Mouse (Mus musculus): ENCODE results near the gene Syn3.
"Not testable (repeated sequence)": the region's sequence is repeated elsewhere in the genome, so short reads cannot be mapped to it uniquely, and the experiment has no call there.

The Syn3 gene

GRCm38 (mm10) chr10:86498673-86499391 is at the start of gene Syn3:
Gene Syn3, minus strand, starts transcription at chr10:86498896.
- peak; percentile 94 for DNase-seq

- DNase-seq: not testable (repeated sequence)
Measured at GRCm38 (mm10) chr10:86526357-86526874, 27.7 kb upstream of the Syn3 start.

GRCm38 (mm10) chr10:86513801-86514200 is 15.1 kb upstream of the Syn3 start:
- no peak for DNase-seq

- DNase-seq: no peak
Measured at GRCm38 (mm10) chr10:86510941-86511340, 12.2 kb upstream of the Syn3 start.

GRCm38 (mm10) chr10:86502063-86502462 is 3.4 kb upstream of the Syn3 start:
- DNase-seq: no peak

- peak; percentile 63 for DNase-seq
Measured at GRCm38 (mm10) chr10:86498051-86498672, 534 bp downstream of the Syn3 start.

- DNase-seq: no peak
Measured at GRCm38 (mm10) chr10:86495851-86496250, 2.8 kb downstream of the Syn3 start.

- no peak for DNase-seq
Measured at GRCm38 (mm10) chr10:86493140-86493539, 5.6 kb downstream of the Syn3 start.

- no peak for DNase-seq
Measured at GRCm38 (mm10) chr10:86492089-86492907, 6.4 kb downstream of the Syn3 start.

- DNase-seq: no peak
Measured at GRCm38 (mm10) chr10:86491316-86492088, 7.2 kb downstream of the Syn3 start.

GRCm38 (mm10) chr10:86488544-86488943 is 10.2 kb downstream of the Syn3 start:
- no peak for DNase-seq

GRCm38 (mm10) chr10:86485971-86486370 is 12.7 kb downstream of the Syn3 start:
- DNase-seq: no peak

GRCm38 (mm10) chr10:86483968-86484367 is 14.7 kb downstream of the Syn3 start:
- DNase-seq: no peak

GRCm38 (mm10) chr10:86482496-86482895 is 16.2 kb downstream of the Syn3 start:
- no peak for DNase-seq

- DNase-seq: no peak
Measured at GRCm38 (mm10) chr10:86480711-86481110, 18.0 kb downstream of the Syn3 start.

- peak; percentile 89 for DNase-seq
Measured at GRCm38 (mm10) chr10:86479718-86480121, 19.0 kb downstream of the Syn3 start.

GRCm38 (mm10) chr10:86476720-86477119 is 22.0 kb downstream of the Syn3 start:
- DNase-seq: no peak

GRCm38 (mm10) chr10:86475270-86475669 is 23.4 kb downstream of the Syn3 start:
- no peak for DNase-seq

GRCm38 (mm10) chr10:86474176-86475154 is 24.2 kb downstream of the Syn3 start:
- no peak for DNase-seq

GRCm38 (mm10) chr10:86473637-86474154 is 25.0 kb downstream of the Syn3 start:
- peak; percentile 54 for DNase-seq

Data from cerebellum, adult 8-10 months (tissue).